Mouse (Mus musculus) kidney, adult 11 months (tissue): ENCODE data around the gene Ldlrad3.

Experiments
- DNase-seq: peaks from one replicate; pipeline ENCODE4 v3.0.0; 2022

Gene Ldlrad3

DNA sequence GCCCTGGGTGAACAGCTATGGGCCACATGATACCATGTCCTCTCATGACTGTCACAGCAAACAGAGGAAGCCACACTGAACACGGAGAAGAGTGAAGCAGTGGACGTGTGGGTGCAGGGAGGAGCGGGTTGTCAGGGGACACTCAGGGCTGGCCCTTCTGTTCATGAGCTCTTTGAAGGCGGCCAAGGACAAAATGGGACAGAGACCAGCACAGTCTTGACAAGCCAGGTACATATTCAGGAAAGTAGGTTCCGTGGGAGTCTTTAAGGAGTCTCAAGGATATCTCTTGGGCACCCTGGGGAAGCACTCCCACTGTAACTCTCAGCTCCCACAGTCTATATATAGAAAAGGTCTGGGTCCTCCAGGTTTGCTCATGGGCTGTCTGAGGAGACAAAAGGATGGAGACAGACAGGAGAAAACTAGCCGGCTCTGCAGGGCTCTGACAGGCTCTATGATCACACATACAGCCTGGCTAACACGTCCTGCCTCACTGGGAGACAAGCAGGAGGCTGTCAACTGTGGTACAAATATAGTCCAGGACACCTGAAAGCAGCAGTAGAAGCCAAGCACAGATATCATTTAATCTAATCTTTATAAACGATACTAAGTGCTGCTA is 121.3 kb downstream of the Ldlrad3 start:
- DNase-seq, result no peak

DNA sequence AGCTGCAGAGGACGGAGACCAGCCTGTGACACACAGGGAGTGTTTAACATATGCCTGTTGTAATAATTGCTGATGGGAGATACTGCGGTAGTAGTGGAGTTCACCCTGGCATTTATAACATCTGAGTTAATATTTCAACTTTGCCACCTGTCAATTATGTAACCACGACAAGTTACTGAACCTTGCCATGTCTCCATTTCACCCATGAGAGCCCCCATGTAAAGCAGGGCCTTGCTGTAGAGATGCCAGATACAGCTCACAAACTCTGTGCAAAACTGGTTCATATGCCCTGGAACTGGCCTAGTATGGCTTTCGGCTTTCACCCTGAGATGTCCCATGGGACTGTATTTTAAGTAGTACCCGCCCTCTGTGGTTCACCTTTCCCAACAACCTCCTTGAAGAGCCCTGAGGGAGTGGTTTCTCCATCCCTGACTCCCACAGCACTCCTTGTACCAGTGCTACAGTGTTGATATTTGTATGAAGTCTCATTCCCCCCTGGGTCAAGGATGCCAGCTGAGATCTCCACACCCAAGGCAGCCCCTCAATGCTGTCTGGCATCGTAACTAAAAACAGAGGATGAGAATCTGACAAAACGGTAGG is 122.2 kb downstream of the Ldlrad3 start:
- DNase-seq, result peak; percentile 34

DNA sequence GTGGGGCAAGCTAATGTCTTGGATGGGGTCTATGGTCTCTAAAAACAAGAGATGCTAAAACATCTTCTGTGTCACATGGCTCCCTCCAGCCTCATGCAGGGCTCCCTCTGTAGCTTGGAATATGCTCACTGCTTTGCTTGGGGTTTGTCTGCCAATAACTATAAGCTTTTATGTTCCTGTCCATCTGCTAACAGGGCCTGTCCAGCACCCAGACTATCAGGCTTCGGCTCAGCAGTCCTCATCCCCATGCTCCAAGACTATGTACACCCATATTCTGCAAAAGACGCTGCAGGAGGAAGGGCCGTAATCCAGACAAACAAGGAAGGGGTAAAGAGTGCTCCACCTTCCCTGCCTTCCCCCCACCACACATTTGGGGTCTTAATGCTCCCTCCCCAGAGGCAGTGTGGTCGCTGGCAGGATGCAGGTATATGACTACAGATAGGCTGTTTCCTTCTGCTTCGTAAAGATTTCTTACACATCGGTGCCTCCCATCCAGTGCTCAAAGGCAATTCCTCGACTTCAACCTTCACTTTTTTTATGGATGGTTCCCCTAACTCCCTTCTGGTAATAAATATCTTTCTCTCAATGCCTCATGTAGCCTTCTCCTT is 123.2 kb downstream of the Ldlrad3 start:
- no peak for DNase-seq

DNA sequence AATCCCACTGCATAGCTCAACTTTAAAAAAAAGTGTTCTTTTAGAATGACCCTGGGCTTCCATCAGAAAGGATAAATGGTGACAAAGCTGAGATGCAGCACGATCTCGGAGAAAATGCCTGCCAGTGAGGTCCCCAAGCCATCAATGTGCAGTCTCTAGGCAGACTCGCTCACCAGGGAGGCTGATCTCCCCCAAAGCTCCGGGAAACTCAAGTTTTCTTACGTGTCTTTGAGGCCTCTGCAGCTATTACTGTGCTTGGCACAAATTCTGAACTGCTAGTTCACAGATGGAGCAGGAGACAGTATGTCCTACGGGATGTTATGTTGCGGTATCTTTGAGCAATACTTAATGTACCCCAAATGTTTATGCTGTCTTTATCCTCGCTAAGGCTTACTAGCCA is 124.3 kb downstream of the Ldlrad3 start:
- no peak for DNase-seq

DNA sequence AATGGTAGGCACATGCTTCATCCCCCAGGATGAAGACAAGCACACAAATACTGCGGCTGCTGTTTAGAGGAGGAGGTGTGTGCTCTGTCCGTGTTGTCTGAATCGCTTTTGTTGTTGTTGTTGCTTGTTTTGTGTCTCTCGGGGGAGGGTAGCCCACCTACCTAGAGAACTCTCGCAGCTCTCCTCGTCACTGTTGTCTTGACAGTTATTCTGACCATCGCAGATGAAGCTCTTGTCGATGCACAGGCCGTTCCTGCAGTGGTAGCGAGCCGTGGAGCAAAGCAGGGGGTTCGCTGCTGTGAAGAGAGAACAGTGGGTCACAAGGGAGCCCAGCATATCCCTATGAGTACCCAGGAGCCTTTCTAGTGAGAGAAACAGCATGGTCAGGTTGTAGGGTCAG is 128.4 kb downstream of the Ldlrad3 start:
- no peak for DNase-seq

DNA sequence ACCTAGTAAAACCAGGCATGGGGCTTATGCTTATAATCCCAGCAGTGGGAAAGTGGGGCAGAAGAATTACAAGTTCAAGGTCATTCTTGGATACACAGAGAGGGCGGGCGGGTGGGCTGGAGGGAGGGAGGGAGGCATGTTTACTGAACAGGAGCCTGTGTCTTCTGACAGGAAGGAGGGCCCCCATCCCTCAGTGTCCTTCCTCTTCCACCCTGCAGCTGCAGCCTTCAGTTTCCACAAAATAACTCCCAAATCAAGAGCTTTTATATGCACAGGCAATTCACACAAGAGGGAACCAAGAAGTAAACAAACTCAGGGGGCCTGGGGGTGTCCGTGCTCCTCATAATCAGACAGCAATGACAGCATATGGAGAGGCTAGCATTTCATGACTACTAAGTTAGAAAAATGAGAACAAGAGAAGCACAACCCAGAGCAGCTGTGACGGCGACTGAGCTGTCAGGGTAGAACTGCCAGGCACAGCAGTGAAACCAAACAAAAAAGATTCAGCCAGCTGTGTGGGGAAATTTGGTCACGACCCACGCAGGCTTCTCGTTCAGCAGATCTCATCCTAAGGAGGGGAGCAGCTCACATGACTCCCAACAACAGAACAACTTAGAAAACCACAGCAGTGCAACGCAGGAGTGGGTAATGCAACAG is 129.0 kb downstream of the Ldlrad3 start:
- no peak for DNase-seq

DNA sequence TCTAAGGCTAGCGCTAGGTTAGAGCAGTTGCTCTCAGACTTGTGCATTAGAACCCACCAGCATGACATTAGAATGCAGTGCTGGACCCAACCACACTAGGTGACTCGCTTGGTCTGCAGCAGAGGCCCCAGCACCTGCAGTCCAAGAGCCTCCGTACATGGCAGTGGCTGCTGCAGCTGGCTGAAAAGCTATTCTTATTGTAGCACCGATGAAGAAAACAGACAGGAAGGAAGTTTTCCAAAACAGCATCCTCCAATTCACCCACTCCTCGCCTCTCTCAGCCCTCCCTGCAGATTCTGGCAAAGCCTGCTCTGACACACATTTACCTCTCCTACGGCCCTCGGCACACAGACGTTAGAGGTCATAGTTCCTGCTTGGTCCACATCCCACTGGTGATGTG is 130.0 kb downstream of the Ldlrad3 start:
- no peak for DNase-seq

DNA sequence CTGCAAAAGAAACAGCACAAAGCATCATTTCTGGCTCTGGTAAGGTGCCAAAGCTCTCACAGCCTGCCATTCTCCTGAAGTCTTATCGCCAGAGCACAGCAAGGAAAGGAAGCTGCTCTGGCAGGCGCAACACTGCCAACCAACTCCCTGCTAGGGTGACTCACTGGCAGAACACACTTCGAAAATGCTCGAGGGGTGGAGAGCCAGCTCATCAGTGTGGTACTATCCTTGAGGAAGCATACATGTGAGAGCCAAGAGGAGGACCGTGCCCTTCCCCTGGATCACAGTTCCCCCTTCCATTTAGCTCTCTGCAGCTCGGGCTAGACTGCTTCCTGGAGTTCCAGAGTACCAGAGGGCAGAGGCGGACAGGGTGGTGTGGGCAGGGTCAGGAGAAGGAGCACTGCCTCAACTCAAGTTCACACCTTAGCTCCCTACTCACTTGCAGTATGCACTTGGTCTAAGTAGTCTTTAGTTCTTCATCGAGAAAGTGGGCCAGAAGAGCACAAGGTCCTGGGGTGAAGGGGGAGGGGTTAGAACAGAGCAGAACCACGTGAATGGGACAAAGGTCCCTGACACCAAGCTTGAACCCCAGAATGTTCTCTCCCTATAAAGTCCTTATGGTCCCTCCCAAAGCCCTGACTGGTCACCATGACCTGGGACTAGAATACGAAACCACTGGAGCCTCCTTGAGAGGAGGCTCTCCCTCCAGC is 133.1 kb downstream of the Ldlrad3 start:
- DNase-seq, result no peak

DNA sequence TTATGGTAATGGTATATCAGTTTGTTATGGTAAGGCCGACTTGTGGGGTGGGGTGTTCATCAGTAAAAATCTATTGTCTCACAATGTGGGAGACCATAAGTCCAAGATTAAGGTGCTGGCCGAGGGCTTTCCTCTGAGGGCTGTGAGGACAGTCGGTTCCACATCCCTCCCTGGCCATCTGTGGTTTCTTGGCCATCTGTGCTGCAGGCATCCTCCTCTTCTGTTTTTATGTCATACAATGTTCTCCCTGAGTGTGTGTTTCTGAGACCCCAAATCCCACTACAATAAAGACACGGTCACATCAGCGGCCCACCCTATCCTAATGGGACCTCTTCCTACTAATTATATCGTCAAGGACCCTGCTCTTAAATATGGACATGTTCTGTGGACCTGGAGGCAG is 133.8 kb downstream of the Ldlrad3 start:
- DNase-seq, result no peak

DNA sequence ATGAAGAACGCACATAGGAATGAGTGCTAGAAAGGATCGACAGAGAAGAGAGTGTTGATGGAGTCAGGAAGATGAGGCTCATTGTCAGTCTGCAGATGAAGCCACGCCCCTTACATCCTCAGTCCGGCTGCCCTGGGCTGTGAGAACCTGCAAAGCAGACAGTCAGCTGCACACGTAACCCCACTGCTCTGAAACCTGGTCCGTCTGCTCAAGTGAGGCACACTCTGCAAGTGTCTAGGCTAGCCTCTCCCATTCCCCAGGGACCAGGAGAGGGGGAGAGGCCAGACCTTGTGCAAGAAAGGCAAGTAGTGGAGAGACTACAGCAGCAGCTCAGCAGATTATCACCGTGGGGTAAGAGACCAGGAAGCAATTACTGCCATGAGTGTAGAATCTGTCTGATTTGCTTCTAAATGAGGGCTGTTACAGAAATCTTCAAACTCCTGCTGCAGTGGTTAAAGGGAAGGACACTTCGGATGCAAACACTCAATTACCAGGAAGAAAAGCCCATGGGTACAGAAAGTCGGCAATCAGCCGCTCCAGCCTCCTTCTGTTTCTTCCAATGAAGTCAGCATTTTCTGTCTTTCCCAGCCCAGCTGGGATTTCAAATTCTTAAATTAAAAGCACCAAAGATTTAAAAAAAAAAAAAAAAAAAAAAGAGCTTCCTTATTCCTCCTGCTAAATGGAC is 136.2 kb downstream of the Ldlrad3 start:
- no peak for DNase-seq

DNA sequence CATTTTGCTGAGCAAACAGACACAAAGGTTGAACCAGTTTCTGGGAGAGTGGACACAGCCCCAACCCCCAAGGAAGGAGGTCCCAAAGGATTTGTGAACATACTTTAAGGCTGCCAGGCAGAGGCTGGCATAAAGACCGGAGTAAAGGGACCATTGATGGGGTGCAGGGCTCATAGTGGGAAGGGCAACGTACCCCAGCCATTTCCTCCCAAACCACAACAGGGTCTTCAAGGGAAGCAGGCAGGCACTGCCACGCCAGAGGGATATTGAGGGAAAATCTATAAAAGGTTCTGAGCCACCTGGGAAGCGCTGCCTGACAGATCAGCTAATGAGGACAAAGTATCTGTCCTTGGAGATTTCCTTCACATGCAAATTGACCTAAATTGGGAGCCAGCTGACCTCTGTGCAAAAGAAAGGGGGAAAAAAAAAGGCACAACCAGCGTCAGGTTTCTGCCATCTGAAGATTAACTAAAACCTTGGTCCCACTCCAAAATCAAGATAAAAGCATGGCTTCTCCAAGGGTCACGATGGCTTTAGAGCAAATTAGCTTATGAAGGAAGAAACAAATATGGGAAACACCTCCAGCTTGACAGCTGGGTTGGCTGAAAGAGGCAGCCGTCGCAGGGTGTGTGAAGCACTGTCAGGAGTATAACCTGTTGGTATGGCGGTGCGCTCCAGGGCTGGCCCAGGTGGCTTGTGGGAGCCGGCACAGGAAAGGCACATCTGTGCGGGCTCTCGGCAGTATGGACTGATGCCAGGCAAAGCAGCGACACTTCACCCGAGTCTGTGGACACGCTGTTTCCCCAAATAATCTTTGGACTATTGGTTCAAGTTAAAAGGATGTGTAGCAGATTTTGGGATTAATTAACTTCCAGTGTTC is 137.6 kb downstream of the Ldlrad3 start:
- DNase-seq, result peak; percentile 55

DNA sequence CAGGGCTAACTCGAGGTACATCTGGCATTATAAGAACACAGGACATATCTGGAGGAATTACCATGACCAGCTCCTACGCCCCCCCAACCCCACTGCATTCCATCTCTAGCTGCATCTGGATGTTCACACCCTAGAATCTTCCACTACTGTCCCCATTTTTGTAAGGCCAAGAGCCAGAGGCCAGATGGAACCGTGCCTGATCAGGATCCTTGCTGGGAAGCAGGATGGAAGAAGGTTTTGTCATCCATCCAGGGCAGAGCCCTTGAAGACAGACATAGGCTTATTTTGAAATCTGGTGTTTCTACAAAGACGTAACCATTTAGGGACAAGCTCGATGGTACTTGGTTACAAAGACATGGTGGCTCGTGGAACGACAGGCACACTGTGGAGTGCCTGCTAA is 139.7 kb downstream of the Ldlrad3 start:
- DNase-seq, result no peak

DNA sequence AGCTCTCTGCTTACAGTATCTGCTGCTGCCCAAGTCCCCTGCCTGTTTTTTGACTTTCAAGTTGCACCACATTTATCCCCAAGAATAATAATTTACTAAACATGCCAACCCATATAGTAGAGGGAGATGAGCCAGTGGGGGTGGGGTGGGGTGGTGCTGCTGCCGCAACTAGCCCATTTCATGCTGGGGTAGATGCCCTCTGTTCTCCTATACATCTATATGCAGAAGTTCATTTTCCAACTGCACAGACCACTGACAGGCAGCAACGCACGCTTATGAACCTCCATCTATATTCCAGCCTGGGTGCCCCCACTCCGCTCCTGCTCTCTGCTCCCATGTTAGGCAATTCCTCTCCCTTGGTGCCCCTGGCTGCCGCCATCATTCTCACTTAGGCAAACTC is 145.7 kb downstream of the Ldlrad3 start:
- DNase-seq, result no peak

DNA sequence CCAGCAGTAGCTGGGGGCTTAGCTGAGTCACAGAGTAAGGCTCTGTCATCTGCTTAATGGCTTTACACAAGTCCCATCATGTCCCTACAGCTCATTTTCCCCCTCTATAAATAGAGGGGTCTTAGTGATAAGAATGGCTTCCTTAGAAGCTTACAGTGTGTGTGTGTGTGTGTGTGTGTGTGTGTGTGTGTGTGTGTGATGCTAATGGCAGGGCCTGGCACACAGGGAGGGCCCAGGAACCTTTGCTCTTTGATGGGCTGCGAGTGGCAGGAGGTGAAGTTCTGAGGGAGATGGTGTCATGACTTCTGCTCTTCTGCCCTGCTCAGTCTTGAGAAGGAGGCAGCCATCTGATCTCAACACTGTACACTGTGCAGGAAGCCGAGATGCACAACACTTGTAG is 146.2 kb downstream of the Ldlrad3 start:
- DNase-seq, result no peak

DNA sequence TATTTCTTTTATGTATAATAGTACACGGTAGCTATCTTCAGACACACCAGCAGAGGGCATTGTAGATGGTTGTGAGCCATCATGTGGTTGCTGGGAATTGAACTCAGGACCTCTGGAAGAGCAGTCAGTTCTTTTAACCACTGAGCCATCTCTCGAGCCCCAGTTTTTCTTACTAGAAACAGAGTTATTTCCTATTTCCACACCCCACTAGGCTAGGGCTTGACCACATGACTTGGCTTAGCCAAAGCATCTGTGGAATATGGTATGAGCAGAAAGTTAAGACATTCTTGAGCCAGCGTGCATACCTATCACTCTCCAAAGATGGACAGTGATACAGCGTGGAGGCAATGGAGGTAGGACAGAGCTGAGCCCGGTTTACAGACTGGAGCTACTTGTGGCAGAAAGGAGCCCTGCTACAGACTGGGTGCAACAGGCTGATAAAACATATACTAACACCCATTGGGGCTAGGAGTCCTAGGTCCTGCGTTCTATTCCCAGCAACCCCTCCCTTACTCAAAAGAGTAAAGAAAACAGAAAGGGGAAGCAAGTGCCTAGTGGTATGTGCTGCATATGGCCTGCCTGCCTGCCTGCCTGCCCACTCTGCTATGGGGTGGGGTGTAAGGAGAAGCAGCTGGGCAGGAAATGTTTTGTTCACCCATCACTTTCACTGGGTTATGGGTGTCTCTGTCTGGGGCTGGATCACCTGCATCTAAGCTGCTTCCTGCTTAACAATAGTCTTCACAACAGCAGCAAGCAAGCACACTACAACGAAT is 147.1 kb downstream of the Ldlrad3 start:
- no peak for DNase-seq

DNA sequence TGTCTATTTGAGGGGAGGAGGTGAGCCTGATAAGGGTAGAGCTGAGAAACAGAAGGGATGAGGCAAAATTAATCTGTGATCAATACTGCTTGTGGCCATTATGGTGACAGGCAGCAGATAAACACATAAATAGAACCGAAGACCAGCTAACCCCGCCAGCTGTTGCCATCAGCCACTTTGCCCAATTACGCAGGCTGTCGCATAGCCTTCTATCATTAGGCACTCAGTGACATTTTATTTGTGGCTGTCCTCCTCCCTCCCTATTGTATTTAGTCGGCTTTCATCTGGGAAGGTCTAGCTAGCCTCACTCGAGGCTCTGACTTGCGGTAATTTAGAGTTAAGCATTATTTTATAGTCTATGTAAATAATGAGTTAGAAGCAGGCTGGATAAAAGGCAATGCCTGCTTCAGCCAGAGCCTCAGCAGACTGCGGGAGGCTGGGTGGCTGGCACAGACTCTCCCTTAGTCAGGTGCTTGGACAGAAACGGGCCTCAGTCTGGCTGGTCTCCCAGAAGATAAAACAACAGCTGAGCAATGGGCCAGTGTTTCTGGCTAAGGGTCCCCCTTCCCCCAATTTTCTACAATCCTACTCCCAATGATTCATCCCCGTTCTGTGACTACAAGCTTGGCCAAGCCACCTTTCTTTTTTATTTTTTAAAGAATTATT is 147.8 kb downstream of the Ldlrad3 start:
- DNase-seq, result peak; percentile 38

DNA sequence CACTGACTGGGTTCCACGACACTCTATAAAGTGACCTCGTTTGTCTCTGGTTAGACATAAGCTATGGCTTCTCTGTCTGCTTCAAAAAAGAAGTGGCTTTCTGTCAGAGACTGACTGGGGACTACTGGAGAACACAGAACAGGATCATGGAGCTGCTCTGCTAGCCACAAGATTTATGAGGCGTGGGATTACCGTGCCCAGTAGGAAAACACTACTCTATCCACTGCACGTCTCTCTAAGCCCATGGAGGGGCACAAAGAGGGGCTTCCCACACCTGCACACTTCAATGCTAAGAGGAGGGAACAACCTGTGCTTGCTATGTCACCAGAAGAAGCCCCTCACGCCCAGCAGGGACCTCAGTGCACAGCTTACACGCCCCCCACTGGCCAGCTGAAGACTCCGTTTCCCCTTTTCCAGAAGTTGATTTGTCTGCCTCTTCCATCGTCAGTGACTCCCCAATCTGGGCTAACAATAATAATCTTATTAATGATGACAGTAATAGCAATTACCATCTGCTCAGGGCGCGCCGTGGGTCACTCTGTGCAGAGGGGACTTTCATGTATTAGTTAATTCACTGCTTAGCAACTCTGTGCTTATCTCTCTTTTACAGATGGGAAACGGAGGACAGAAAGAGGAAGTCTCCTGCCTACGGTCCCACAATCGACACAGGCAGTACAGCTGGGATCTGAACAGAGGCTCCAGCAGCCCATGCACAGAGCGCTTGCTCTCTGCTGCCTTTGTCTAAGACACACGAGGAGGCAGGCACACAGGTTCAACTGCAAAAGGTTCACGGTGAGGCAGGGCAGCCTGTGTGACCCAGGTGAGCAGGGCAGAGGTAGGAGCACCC is 149.3 kb downstream of the Ldlrad3 start:
- DNase-seq, result no peak

DNA sequence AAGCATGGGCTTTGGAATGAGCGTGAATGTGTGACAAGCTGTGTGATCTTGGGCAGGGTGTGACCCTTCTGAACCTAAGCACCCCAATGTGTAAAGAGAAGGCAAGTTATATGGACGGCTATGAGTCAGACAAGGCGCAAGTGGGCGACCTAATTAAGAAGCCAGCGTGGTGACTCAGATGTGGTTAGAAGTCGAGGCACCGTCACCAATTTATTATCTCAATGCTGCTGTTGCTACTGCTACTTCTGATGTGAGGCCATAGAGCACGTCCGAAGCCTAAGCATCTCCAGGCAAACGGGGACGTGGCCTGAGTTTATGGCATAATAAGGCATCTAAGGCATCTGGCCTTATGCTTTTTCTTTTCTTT is 151.7 kb downstream of the Ldlrad3 start:
- DNase-seq, result no peak

DNA sequence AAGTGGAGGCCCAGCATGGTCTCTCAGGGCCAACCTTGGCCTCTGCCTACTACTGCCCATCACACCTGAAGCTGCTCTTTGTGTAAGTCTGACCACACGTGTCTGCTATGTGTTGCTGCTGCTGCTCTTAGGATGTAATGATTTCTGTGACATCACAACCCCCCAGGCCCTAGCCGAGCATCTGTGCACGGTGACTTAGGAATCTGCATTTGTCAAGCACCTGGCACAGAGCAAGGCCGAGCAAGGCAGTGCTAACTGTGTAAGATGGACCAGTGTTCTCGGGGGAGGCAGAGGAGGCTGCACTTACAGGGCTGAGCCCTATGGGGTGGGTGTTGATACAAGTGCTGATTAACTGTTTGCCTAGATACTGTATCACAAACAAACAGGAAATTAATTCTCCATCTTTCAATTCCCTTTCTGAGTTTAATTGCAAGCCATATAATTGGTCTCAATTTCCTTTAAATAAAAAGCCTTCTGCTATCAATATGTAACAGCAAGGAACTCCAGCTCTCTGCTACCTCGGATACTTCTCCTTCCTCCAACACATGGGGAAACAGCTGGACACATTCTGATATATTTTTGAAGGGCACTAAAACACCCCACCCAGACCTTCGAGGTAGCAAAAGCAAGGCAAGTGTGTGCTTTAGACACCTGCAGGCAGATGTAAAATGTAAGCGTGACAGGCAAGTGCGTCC is 152.2 kb downstream of the Ldlrad3 start:
- DNase-seq, result no peak
